Mouse (Mus musculus) activated CD4-positive, CD25-positive, alpha-beta regulatory T cell, adult 4 months (primary cell): Measurements from ENCODE around the gene Ssbp4. TPM values are rescaled to one million over a fixed set of nuclear protein-coding genes. Genes with fewer than 3 reads are reported as not detected.

Experiments used
- ATAC-seq: one replicate; pipeline ENCODE4 v1.8.0; 2017
- polyA plus RNA-seq, 2 experiments: library from polyadenylated mRNA; unstranded; fragments of 100-300 nt; shearing (Covaris generic); gene quantifications; one replicate each; pipeline ENCODE4 v1.2.1; 2017

The Ssbp4 gene
- polyA plus RNA-seq, 2 experiments from 2014 or later, result 15.8 to 17.7 TPM

- ATAC-seq, result no peak
These were observed 22.1 kb upstream of the Ssbp4 start for GRCm38 (mm10) chr8:70630532-70631381.

DNA sequence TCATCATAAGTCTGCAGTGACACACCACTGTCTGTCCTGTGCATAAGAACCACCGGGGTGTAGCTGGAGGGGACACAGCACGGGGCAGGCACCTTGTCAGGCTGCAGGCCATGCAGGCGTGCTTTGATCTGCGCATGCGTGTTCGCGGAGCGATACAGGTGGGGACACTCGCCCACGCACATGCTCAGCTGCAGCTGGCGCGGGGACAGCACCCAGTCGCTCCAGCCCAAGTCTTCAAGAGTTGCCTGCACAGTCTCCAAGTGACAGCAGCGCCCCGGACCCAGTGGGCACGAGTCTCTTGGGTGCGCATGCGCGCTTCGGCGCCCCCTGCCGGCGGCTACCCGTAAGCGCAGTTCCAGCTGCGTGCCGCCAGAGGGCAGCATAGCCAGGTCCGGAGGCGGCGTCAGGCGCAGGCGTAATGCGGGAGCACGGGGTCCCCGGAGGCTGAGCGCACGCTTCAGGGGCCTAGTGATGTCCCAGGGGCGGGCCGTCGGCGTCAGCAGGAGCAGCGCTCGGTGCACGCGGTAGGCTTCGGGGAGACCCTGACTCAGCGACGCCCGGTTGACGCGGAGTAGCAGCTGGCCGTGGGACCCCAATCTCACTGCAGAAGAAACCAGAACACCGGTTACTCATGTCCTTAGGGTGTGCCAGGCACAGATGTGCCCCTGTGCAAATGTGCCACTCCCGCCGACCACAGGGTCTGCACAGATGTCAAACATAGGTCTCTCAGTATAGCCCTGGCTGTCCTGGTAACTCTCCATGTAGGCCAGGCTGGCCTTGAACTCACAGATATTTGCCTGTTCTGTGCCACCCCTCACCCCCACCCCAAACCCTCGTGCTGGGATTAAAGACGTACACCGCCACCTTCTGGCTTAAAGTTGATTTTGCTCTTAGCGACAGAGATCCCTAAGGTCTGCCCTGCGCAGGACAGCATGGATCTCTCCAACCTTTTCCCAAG lies 21.2 kb upstream of the Ssbp4 start:
- peak; percentile 73 for ATAC-seq

DNA sequence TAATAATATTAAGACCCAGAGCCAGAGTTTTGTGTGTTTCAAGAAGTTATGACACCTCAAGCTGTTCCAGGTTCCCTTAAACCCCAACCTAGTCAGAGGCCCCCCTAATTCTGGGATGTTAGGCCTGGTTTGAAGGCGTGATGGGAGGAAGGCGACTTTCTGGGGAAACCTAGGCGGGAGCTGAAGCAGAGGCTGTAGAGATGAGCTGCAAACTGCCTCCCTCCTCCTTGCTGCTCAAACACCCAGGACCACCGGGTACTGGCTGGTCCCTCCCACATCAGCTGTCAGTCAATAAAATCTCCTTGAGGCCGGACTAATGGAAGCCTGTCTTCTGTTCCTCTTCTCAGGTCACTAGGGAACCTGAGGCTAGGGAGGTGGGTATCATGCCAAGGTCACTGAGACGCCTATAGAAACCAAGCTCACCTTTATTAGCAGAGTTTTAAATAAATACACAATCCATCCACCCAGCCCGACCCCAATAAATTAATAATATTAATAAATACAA lies 20.4 kb upstream of the Ssbp4 start:
- no peak for ATAC-seq

GRCm38 (mm10) chr8:70627041-70627440 lies 18.4 kb upstream of the Ssbp4 start:
- ATAC-seq, result no peak

DNA sequence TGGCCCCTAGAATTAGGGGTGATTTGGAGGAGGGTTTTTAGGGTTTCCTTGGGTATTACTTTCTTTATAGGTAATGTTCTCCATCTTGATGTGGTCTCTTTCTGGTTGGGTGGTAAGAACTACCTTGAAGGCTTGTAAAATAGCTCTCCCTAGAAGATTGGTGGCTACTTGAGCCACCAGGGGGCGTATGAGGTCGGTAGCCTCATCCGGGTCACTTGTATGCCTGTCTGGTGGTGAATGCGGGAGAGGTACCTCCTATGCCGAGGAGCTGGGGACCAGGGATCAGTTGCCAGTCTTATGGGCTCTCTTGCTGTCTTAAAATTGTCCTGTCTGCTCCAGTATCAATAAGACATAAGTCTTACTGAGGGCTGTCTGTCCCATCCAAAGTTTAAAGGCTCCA lies 16.4 kb upstream of the Ssbp4 start:
- no peak for ATAC-seq

DNA sequence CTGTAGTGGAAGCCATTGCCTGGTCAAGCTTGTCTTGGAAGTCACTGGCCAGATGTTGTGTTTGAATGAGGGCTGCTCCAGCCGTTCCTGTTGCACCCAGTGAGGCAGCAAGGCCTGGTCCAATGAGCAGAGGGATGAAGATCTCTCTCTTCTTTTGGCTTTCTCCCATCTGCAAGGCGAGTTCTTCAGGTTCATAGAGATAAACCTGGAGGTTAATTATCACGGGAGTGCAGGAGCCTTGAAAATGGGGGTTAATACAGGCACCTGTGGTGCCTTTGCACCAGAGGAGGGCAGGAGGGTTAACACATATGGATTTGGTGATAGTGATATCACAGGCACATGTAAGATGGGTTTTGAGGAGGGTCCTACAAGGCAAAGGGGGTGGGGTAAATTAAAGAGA lies 13.5 kb upstream of the Ssbp4 start:
- no peak for ATAC-seq

DNA sequence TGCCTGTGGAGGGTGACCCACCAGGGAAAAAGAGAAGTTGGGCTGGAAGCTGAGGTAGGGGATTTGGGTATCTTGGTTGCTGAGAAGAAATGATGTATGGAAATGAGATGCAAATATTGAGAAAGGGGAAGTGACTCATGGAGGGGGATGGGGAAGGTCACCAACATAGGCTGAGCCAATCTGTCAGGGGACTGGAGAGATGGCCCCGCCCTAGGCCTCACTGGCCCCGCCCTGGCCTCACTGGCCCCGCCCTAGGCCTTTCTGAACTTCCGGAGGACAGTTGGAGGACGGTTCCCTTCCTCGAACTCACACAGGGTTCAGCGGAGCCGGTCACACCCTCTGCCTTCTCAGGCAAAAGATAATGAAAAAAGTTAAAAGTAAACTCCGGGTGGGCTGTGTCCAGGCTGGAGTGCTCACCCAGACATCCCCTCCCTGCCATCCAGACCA lies 10.2 kb upstream of the Ssbp4 start:
- peak; percentile 23 for ATAC-seq

DNA sequence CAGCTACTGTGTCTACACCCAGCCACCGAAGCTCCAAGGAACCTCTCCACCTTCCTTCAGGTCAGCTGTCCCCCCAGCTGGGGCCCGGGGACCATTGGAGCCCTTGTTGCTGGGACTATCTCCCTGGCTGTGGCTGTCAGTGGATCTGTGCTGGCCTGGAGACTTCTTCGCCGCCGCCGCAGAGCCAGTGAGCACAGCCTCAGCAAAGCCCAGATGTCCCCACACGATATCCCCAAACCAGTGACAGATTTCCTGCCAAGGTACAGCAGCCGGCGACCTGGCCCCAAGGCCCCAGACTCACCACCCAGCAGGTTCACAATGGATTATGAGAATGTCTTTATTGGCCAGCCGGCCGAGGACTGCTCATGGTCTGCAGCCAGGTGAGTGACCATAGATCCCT lies 9.3 kb upstream of the Ssbp4 start:
- ATAC-seq, result no peak

DNA sequence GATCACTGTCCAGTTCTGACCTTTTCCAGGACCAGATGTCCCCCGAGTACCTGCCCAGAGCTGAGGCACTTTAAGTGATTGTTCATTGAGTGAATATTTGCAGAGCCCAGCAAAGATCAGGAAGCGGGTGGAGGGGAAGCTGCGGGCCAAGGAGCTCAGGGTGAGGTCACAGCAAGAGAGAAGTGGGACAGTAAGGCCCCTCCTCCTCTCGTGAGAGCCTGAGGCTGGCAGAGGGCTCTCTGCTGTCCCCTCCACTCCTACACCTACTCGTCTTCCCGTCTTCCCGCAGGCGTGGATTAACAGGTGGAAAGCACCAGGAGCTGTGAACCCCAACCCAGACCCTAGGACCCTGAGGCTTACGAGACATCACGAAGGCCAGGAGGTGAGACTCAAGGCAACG lies 8.0 kb upstream of the Ssbp4 start:
- no peak for ATAC-seq

DNA sequence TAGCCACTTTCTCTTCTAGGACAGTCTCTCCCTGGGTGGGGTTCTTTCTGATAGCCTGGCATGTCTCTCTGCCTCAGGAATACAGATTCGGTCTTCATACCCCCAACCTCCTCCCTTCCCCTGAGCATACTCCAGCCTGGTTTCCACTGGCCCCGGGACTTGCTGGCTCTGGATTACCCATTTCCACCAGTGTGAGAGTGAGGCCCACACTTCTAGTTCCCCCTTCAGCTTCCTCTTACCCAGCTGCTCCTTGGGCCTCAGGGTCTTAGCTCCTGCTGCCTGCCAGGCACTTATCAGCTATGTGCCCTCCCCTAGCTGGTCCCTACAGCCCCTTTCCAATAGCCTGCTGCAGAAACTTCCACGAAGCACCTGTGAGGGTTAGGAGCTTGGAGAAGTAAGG lies 7.2 kb upstream of the Ssbp4 start, which contains the start of gene Lrrc25:
Gene Lrrc25, plus strand, starts transcription at position 262 of the 400 bp plus-strand sequence.
- ATAC-seq, result no peak

- ATAC-seq, result no peak
These were observed 6.6 kb upstream of the Ssbp4 start for GRCm38 (mm10) chr8:70615281-70615680.

GRCm38 (mm10) chr8:70614469-70614868 lies 5.8 kb upstream of the Ssbp4 start:
- ATAC-seq, result no peak

DNA sequence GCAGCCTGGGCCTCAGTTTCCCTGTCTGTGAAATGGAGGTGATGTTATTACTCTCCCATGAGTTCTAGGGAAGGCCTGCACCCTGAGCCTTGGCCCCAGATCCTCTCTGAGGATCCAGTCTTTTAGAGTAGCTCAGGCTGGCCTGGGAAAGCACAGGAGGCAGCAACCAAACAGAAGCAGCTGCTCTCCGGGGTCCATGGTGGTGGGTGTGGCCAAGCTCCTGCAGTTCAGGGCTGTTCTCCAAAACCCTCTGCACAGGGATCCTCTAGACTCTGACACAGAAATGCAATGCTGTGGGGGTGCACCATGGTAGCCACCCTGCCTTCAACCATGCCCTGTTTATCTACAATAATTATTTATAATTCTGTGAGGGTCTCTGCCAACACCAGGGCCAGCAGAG lies 5.1 kb upstream of the Ssbp4 start:
- ATAC-seq, result no peak

DNA sequence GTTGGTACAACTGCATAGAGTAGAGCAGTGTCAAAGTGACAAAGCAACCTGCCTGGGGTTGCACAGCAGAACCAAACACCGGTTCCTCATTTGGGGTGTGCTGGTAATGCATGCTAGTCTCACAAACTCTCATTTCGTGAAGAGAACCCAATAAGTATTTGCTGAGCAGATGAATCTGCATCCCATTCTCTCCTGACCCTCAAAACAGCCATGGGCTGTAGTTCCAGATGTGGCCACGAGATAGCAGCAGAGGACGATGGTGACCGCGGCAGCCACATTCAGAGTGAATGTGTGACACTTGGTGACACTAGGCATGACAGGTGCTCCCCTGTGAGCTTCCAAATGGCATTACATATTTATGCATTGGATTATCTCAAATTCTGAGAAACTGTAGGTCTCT lies 3.2 kb upstream of the Ssbp4 start:
- peak; percentile 29 for ATAC-seq

DNA sequence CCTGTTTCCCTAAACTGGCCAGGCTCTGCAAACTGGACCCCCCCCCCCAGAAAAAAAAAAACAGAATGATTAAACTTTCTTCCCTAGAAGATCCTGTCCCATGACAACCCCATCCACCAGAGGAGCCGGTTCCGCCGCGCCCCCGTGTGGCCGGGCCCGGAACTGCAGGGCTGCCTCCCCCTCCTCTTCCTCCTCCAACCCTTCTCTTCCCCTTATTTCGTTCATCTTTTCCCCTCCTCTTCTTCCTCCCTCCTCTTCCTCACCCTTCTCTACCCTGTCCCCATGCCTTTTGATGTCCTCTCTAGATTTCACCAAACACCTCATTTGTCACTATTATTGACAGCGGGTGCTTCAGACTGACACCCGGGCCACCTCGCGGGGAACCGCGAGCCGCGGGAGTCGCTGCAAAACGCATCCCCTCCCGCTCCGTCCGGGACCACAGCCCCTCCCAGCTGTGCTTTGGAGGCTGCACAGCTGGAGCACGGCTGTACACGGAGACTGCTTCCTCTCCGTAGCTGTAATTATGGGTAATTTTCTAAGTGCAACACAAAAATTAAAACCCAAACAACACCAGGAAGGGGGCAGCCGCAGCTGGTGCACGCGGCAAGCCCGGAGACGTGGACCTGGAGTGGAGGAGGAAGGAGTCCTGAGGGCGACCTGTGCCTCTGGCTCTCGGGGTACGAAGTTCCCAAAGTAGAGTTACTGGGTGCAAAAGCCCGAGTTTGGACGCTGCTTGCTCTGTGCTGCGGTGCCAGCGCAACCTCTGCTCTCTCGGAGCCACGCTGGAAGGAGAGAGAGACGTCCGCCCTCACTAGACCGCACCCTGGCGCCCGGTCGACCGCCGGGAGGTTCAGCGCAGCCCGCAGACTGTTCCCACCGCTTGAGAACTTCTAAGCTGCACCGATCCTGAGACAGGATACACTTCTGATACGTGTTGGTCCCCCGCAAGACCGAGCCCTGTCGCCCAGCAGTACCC lies 2.4 kb upstream of the Ssbp4 start:
- peak; percentile 5 for ATAC-seq

- peak; percentile 50 for ATAC-seq
These were observed 1.4 kb upstream of the Ssbp4 start for GRCm38 (mm10) chr8:70609849-70610795.

DNA sequence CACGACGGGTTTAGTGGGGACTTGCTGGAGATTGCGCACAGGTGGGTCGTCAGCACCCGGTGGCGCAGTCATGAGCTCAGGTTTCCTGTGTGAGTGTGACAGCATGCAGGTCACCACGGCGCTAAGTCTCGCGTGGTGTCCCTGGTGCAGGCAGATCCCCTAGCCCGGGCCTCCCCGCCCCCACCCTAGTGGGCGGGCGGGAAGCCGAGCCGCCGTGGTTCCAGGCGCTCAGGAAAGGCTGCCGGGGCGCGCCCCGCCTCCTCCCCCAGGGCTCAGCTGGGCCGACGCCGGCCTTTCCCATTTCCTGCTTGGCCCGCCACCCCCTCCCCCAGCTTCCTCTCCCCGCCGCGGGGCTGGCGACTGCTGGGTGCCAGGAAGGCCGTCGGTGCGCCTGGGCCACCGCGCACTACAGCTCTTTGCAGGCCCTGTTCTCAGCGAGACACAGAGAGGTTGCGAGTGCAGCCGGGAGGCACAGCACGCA lies 736 bp upstream of the Ssbp4 start:
- peak; percentile 59 for ATAC-seq

GRCm38 (mm10) chr8:70607898-70608748 lies 549 bp downstream of the Ssbp4 start:
- ATAC-seq, result no peak

DNA sequence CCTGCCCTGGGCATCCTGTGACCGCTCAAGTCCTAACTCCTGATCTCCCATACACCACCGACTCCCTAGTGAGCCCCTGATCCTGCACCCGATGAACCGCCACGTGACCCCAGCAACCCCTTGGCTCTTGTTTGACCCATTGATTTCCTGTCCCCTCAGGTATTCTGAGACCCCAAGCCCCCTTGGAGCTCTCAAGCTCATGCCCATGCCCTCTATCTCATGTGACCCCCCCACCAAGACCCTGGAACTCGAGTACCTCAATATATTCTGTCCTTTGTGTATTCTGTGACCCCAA lies 1.1 kb downstream of the Ssbp4 start:
- no peak for ATAC-seq
